Mouse (Mus musculus) spleen, adult 2 months (tissue): ENCODE measurements around the gene Cdkl4.

Experiments used
- CTCF ChIP-seq: fragments of 200-500 bp; IDR thresholded peaks from 2 replicates; pipeline ENCODE4 v1.5.1; 2011; ENCODE audit warnings: mild to moderate bottlenecking, inconsistent platforms; ENCODE audit not compliant: insufficient read depth, insufficient read length, insufficient replicate concordance; ENCODE audit errors: extremely low read depth
- POLR2A ChIP-seq: fragments of 200-500 bp; IDR thresholded peaks from 2 replicates; pipeline ENCODE4 v1.6.1; 2011; ENCODE audit warnings: low read depth, low read length, inconsistent platforms

DNA sequence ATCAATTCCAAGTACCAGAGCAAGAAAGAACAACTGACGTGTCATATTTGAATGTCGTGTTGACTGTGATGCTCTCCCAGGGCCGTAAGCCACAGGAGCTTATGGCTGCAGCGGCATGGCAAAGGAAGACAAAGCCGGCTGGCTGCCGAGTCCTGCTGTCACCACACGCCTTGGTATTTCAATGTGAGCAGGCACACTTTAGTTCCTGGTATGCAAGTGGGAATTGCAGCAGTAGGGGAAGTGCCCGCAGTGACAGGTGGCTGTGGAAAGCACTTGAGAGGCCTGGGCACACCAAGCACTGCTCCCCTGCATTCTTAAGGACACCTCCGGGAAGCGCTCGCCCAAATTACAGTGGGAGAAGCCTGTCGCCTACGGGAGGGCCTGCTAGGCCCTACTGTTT, 41.9 kb upstream of the Cdkl4 start:
- TF ChIP-seq CTCF (no peak), POLR2A (no peak)
